Mouse (Mus musculus) hindbrain, embryonic 11.5 days (tissue): ENCODE data around the gene Krtap27-1. TPM values are rescaled to one million over a fixed set of nuclear protein-coding genes. Genes with fewer than 3 reads are reported as not detected.

Experiments used
- ATAC-seq: fragments of 200-750 bp; cut with Nextera tagmentation; 2 replicates; pipeline ENCODE4 v1.8.0; 2017; ENCODE audit warnings: mild to moderate bottlenecking, moderate TSS enrichment, moderate library complexity; ENCODE audit not compliant: low FRiP score
- DNase-seq: peaks from one replicate; pipeline ENCODE4 v3.0.0-alpha.2; 2015; ENCODE audit warnings: low spot score
- H3K27ac ChIP-seq: fragments of 300-500 bp; sonication (generic); 2 replicates; pipeline ENCODE4 v1.5.1; 2014; ENCODE audit warnings: mild to moderate bottlenecking, low read depth, low read length
- H3K27me3 ChIP-seq: fragments of 300-500 bp; sonication (generic); 2 replicates; pipeline ENCODE4 v1.6.1; 2014; ENCODE audit warnings: mild to moderate bottlenecking, low read length, moderate library complexity, mixed read lengths; ENCODE audit not compliant: control insufficient read depth, insufficient read depth
- H3K36me3 ChIP-seq: fragments of 300-500 bp; sonication (generic); 2 replicates; pipeline ENCODE4 v1.6.1; 2014; ENCODE audit warnings: mild to moderate bottlenecking, low read length, moderate library complexity, mixed read lengths; ENCODE audit not compliant: control insufficient read depth, insufficient read depth
- H3K4me1 ChIP-seq: fragments of 300-500 bp; sonication (generic); replicated peaks from 2 replicates; pipeline ENCODE4 v1.6.1; 2014; ENCODE audit warnings: low read length, mixed read lengths; ENCODE audit not compliant: control insufficient read depth, insufficient read depth
- H3K4me2 ChIP-seq: fragments of 300-500 bp; sonication (generic); replicated peaks from 2 replicates; pipeline ENCODE4 v1.6.1; 2014; ENCODE audit warnings: mild to moderate bottlenecking, low read depth, low read length
- H3K4me3 ChIP-seq: fragments of 300-500 bp; sonication (generic); 2 replicates; pipeline ENCODE4 v1.5.1; 2014; ENCODE audit warnings: low read depth, low read length
- H3K9ac ChIP-seq: fragments of 300-500 bp; sonication (generic); 2 replicates; pipeline ENCODE4 v1.6.1; 2014; ENCODE audit warnings: low read depth, low read length
- H3K9me3 ChIP-seq: fragments of 300-500 bp; sonication (generic); 2 replicates; pipeline ENCODE4 v1.6.1; 2016; ENCODE audit warnings: low read length; ENCODE audit not compliant: control insufficient read depth
- WGBS: fragments of 180-500 bp; shearing (Covaris S2); extraction: QIAGEN DNeasy Blood & Tissue Kit; methylation state at CpG from one replicate; pipeline ENCODE4 v1.1.7; 2014; 5-methylcytosine and 5-hydroxymethylcytosine counted together
- polyA plus RNA-seq: library from polyadenylated mRNA; unstranded; fragments of >200 nt; fragmentation: Nextera tagmentation; extraction: Ambion mirVana; gene quantifications from 2 replicates; pipeline ENCODE4 v1.2.1, GENCODE M21; 2014

Gene Krtap27-1
- polyA plus RNA-seq, 1 experiment from 2014 or later: not detected

DNA sequence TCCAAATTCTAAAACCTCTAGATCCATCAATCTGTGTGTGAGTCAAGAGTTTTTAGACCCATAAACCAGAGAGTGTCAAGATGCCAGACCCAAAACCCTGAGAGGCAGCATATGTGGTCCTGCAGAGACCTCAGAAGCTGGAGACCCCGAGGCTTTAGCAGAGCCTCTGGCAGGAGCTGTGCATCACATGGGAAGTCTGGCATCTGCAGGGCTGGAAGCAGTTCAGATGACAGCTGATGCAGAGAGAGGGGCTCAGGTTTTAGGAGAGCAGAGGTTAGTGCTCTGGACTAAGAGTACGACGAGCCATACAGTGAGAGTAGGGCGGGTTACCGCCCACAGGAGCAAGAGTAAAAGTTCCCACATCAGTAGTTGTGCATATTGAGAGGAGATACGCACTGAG, 7.6 kb upstream of the Krtap27-1 start:
- Histone ChIP-seq H3K9me3 (no peaks in the 10 kb centered on the region), H3K27ac (no peak overlapping the region), H3K27me3 (no peaks in the 10 kb centered on the region), H3K4me1 (no peaks in the 10 kb centered on the region), H3K4me2 (no peak overlapping the region), H3K36me3 (no peaks in the 10 kb centered on the region), H3K9ac (no peak overlapping the region), H3K4me3 (no peak overlapping the region)
- ATAC-seq (no peak), DNase-seq (no peak)
- WGBS: 92% methylated on average over 6 of the region's 6 CpGs

DNA sequence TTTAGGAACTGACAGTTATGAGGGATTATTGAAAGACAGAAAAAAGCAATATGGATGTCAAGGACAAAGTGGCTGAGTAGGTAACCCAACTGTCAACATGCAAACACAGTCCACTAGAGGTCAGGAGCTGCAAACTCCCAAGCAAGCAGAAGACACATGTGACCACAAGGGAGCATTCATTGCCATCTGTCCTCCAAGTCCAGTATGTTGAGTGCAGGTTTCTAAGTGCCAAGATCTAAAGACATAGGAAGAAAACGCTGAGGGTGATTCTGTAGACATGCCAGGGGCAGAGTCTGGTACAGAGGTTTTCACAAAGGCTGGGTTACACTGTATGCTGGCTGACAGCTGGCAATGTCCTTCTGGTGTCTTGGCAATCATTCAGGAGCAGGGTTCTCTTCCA, 14.0 kb downstream of the Krtap27-1 start:
- no peaks in the 10 kb centered on the region for H3K9me3 ChIP-seq
- H3K27me3 ChIP-seq: no peaks in the 10 kb centered on the region
- ATAC-seq (peak; percentile 38; the same call in 1 of the 2 replicates), DNase-seq (no peak)
- no peak overlapping the region for H3K27ac ChIP-seq
- WGBS: 40% methylated on average over 1 of the region's 1 CpGs
- H3K4me1 ChIP-seq: no peaks in the 10 kb centered on the region
- no peaks in the 10 kb centered on the region for H3K36me3 ChIP-seq
- H3K4me3 ChIP-seq: no peak overlapping the region
- no peak overlapping the region for H3K9ac ChIP-seq
- no peak overlapping the region for H3K4me2 ChIP-seq

GRCm38 (mm10) chr16:88651952-88652351, 19.5 kb downstream of the Krtap27-1 start:
- Histone ChIP-seq H3K4me2 (no peak overlapping the region), H3K27me3 (no peaks in the 10 kb centered on the region), H3K4me1 (no peaks in the 10 kb centered on the region), H3K36me3 (no peaks in the 10 kb centered on the region), H3K27ac (no peak overlapping the region), H3K9me3 (no peaks in the 10 kb centered on the region), H3K4me3 (no peak overlapping the region), H3K9ac (no peak overlapping the region)
- DNase-seq: no peak
- 83% methylated on average over 2 of the region's 2 CpGs for WGBS
- ATAC-seq: no peak

DNA sequence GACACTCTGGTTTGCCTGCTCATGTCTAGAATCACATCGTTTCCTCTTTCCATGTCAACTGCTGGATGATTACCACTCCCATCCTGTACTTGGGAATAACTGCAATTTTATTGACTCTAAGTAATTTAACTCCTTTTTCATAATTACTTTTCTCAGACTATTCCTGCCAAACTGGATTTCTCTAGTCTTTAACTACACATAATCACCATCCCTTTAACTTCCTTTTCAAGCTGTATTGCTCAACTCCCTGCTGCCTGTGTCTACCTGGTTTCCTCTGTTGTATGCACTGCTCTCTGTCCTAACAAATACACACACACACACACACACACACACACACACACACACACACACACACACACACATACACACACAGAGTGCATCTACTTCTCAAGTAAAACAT, 20.4 kb downstream of the Krtap27-1 start:
- no peak overlapping the region for H3K4me3 ChIP-seq
- H3K27ac ChIP-seq: no peak overlapping the region
- WGBS: 83% methylated on average over 1 of the region's 1 CpGs
- no peaks in the 10 kb centered on the region for H3K4me1 ChIP-seq
- H3K36me3 ChIP-seq: no peaks in the 10 kb centered on the region
- H3K27me3 ChIP-seq: no peaks in the 10 kb centered on the region
- ATAC-seq (no peak), DNase-seq (no peak)
- H3K4me2 ChIP-seq: no peak overlapping the region
- no peak overlapping the region for H3K9ac ChIP-seq
- no peaks in the 10 kb centered on the region for H3K9me3 ChIP-seq

- DNase-seq (no peak), ATAC-seq (no peak; the same call in 1 of the 2 replicates)
- Histone ChIP-seq H3K4me2 (no peak within 1 kb of the TSS), H3K9ac (no peak within 1 kb of the TSS), H3K36me3 (no peaks in the 10 kb centered on the region), H3K9me3 (no peaks in the 10 kb centered on the region), H3K4me3 (no peak within 1 kb of the TSS), H3K27me3 (no peaks in the 10 kb centered on the region), H3K4me1 (no peaks in the 10 kb centered on the region), H3K27ac (no peak within 1 kb of the TSS)
- 81% methylated on average over 10 of the region's 10 CpGs for WGBS
These were observed 24.1 kb downstream of the Krtap27-1 start, which contains the start of gene Krtap26-1 for GRCm38 (mm10) chr16:88647358-88647846. TSS of gene Krtap26-1 (minus strand) at chr16:88647796.

DNA sequence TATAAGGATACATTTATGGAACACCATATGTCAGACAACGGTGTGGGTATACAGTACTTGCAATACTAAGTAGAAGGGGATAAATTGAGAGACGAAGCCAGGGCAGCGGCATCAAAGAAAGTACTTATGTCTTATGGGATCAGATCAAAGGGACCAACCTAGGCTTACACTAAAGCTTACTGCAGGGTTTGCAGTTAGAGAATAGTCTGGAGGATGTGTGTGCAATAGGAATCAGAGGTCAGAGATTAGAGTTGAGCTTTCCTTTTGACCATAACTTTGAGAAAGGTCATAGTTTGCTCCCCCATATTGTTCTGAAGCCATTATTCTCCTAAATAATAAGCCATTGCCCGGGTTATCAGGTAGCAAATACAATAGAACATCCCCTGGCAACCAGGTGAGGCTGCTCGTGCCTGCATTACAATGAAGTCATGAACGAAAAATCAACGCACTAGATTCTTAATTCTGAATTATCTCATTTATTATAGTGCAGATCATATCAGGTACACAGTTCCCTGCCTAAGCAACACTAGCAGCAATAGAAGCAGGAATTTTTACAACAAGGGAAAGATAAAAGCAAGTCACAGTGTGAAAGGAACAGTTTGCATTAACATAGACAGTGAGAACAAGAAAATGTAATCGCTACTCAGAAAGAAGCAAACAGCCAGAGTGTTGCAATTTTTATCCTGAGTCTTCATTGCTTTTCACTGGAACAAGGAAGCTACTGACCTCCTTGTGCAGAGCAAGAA, 24.9 kb downstream of the Krtap27-1 start:
- H3K4me1 ChIP-seq: no peaks in the 10 kb centered on the region
- no peak overlapping the region for H3K9ac ChIP-seq
- no peaks in the 10 kb centered on the region for H3K36me3 ChIP-seq
- H3K4me3 ChIP-seq: no peak overlapping the region
- no peak for DNase-seq
- H3K9me3 ChIP-seq: no peaks in the 10 kb centered on the region
- no peak overlapping the region for H3K27ac ChIP-seq
- no peaks in the 10 kb centered on the region for H3K27me3 ChIP-seq
- WGBS: 88% methylated on average over 8 of the region's 8 CpGs
- no peak for ATAC-seq
- H3K4me2 ChIP-seq: no peak overlapping the region

DNA sequence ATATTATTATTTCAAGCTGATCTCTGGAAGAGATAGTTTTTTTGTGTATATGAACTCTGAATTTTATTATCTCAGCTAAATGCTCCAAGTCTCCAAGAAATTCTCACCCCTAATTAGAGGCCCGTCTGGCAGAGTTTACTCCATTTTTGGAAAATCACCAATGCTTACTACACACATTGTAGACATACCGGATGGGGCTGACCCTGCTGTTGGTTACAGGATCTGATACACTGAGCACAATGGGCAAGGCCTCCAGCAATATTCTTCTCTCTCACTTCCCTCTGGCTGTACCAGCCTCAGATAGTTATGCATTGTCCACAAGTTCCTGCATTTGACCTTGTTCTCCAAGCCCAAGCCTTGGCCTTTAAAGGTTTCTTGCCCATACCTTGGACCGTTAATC, 31.4 kb downstream of the Krtap27-1 start:
- no peak for DNase-seq
- WGBS: 90% methylated on average over 3 of the region's 3 CpGs

GRCm38 (mm10) chr16:88635142-88635541, 36.3 kb downstream of the Krtap27-1 start:
- no peaks in the 10 kb centered on the region for H3K4me1 ChIP-seq
- no peak overlapping the region for H3K4me2 ChIP-seq
- 63% methylated on average over 4 of the region's 4 CpGs for WGBS
- no peak for DNase-seq
- ATAC-seq: no peak
- no peaks in the 10 kb centered on the region for H3K9me3 ChIP-seq
- no peak overlapping the region for H3K4me3 ChIP-seq
- H3K9ac ChIP-seq: no peak overlapping the region
- H3K27ac ChIP-seq: no peak overlapping the region
- no peaks in the 10 kb centered on the region for H3K36me3 ChIP-seq
- no peaks in the 10 kb centered on the region for H3K27me3 ChIP-seq

More for the DNA sequence above, 31.4 kb downstream of the Krtap27-1 start:
- no peak for ATAC-seq
- Histone ChIP-seq H3K27me3 (no peaks in the 10 kb centered on the region), H3K27ac (no peak overlapping the region), H3K9ac (no peak overlapping the region), H3K36me3 (no peaks in the 10 kb centered on the region), H3K4me2 (no peak overlapping the region), H3K9me3 (no peaks in the 10 kb centered on the region), H3K4me1 (no peaks in the 10 kb centered on the region), H3K4me3 (no peak overlapping the region)

DNA sequence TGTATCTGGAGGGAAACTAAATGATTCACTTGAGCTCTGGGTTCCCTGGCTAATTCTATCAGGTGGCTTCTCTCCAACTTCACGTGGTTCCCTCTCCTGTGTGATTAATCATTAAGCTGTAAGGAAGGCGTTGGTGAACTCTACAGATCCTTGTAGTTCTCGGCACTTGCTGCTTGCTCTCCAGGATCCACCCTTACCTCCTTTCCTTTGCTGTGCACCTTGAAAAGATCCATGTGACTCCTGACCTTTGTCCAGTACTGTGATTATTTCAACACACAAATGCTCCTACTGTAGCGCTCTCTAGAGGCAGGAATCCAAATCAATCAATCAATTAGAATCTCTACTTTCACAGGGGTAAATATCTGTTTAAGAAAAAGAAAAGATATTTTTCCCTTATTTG, 40.0 kb downstream of the Krtap27-1 start:
- no peak overlapping the region for H3K9ac ChIP-seq
- no peak overlapping the region for H3K4me3 ChIP-seq
- no peaks in the 10 kb centered on the region for H3K9me3 ChIP-seq
- 76% methylated on average over 4 of the region's 4 CpGs for WGBS
- H3K36me3 ChIP-seq: no peaks in the 10 kb centered on the region
- H3K27me3 ChIP-seq: no peaks in the 10 kb centered on the region
- H3K4me2 ChIP-seq: no peak overlapping the region
- H3K4me1 ChIP-seq: no peaks in the 10 kb centered on the region
- ATAC-seq: no peak
- H3K27ac ChIP-seq: no peak overlapping the region
- DNase-seq: no peak
